In the genomic region with DNA sequence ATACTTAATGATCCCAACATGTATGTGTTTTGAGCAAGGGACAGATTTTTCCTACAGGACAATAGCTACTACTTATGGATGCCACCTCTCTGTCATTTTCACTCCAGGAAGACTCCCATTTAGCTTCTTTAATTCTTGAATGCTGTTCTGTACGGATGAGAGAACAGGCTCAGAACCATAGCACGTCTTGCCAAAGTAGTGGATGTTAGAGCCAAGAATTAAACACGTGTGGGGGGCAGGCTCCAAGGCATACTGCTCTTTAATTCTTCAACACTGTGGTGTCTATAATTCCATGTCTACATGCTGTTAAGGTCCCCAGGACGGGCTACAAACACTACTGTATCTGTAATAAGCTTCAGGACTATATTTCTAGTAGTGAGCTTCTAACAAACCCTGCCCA, we compare ENCODE assay signal across 23 mouse cellular contexts.
A peak's percentile ranks its signal among the peaks of the same experiment; 100 is the strongest.
DNase-seq lines count a peak whose midpoint lies in the region; ATAC-seq lines count a peak whose summit lies in the region.
"Had no signal": no experiment of that assay in that cellular context is flagged by ENCODE, and none has a peak within 500 bp of the region (broad histone marks: within the 10 kb centered on the region; RNA-seq: fewer than 3 reads in every experiment).

No protein-coding gene starts in this region.

- no peak for DNase-seq in forebrain, embryonic 10.5 days (ENCODE audit: extremely low spot score, low spot score)
- DNase-seq in heart, adult 11 months = peak; percentile 49
- DNase-seq in heart, embryonic 10.5 days (ENCODE audit: low spot score) = no peak
- DNase-seq in Muller cell, postnatal 12 days (ENCODE audit: inconsistent ontology term) = peak; percentile 32
- no peak for DNase-seq in right cerebral cortex, postnatal 14 days
- DNase-seq: adrenal gland, adult 2 months; adrenal gland, postnatal 25 days; cerebellum, adult 11-12 months; cerebellum, adult 9-10 months; cerebellum, postnatal 36 days; gastrocnemius, adult 2 months; gastrocnemius, postnatal 25 days; heart, adult 18-20 months; heart, postnatal 14 days; kidney, adult 11 months; kidney, adult 9 months had no signal

- no peaks in the 10 kb centered on the region for H3K36me3 ChIP-seq in forebrain, embryonic 13.5 days (ENCODE audit: poor library complexity, severe bottlenecking)
- H3K36me3 ChIP-seq in forebrain, embryonic 10.5 days (replicated peaks) = no peaks in the 10 kb centered on the region
- no peaks in the 10 kb centered on the region for H3K36me3 ChIP-seq in heart, embryonic 10.5 days
- H3K36me3 ChIP-seq in forebrain, embryonic 16.5 days (ENCODE audit: control insufficient read depth, insufficient read depth) = no peaks in the 10 kb centered on the region
- H3K36me3 ChIP-seq: embryonic facial prominence, embryonic 13.5 days; heart, embryonic 15.5 days; hindbrain, embryonic 15.5 days had no signal

- H3K4me3 ChIP-seq in forebrain, embryonic 13.5 days = no peak overlapping the region
- H3K4me3 ChIP-seq in forebrain, embryonic 10.5 days = no peak overlapping the region
- no peak overlapping the region for H3K4me3 ChIP-seq in heart, embryonic 10.5 days
- H3K4me3 ChIP-seq in forebrain, embryonic 16.5 days (replicated peaks; ENCODE audit: low read length) = no peak overlapping the region
- H3K4me3 ChIP-seq: embryonic facial prominence, embryonic 13.5 days; gastrocnemius, adult 2 months; heart, embryonic 15.5 days; hindbrain, embryonic 15.5 days had no signal

- no peaks in the 10 kb centered on the region for H3K9me3 ChIP-seq in forebrain, embryonic 13.5 days (replicated peaks)
- H3K9me3 ChIP-seq in forebrain, embryonic 10.5 days = no peaks in the 10 kb centered on the region
- H3K9me3 ChIP-seq in heart, embryonic 10.5 days = no peaks in the 10 kb centered on the region
- no peaks in the 10 kb centered on the region for H3K9me3 ChIP-seq in forebrain, embryonic 16.5 days (ENCODE audit: control insufficient read depth, low read length)
- H3K9me3 ChIP-seq: embryonic facial prominence, embryonic 13.5 days; heart, embryonic 15.5 days; hindbrain, embryonic 15.5 days had no signal

- H3K9ac ChIP-seq in forebrain, embryonic 13.5 days = no peak overlapping the region
- H3K9ac ChIP-seq in forebrain, embryonic 16.5 days (replicated peaks; ENCODE audit: low read depth, low read length) = no peak overlapping the region
- H3K9ac ChIP-seq: embryonic facial prominence, embryonic 13.5 days; heart, embryonic 15.5 days; hindbrain, embryonic 15.5 days had no signal

- H3K27ac ChIP-seq in forebrain, embryonic 13.5 days = no peak overlapping the region
- H3K27ac ChIP-seq in forebrain, embryonic 10.5 days = no peak overlapping the region
- no peak overlapping the region for H3K27ac ChIP-seq in heart, embryonic 10.5 days
- H3K27ac ChIP-seq in forebrain, embryonic 16.5 days (ENCODE audit: low read length) = no peak overlapping the region
- H3K27ac ChIP-seq: embryonic facial prominence, embryonic 13.5 days; gastrocnemius, adult 2 months; heart, embryonic 15.5 days; hindbrain, embryonic 15.5 days had no signal

- H3K27me3 ChIP-seq in forebrain, embryonic 13.5 days = no peaks in the 10 kb centered on the region
- H3K27me3 ChIP-seq in forebrain, embryonic 10.5 days (ENCODE audit: poor library complexity, severe bottlenecking) = no peaks in the 10 kb centered on the region
- H3K27me3 ChIP-seq in heart, embryonic 10.5 days (ENCODE audit: insufficient read depth, poor library complexity, severe bottlenecking) = no peaks in the 10 kb centered on the region
- H3K27me3 ChIP-seq in forebrain, embryonic 16.5 days (replicated peaks; ENCODE audit: control insufficient read depth, insufficient read depth, low read length) = no peaks in the 10 kb centered on the region
- H3K27me3 ChIP-seq: embryonic facial prominence, embryonic 13.5 days; heart, embryonic 15.5 days; hindbrain, embryonic 15.5 days; Patski had no signal

- ATAC-seq in forebrain, embryonic 13.5 days = peak; percentile 65
- ATAC-seq in forebrain, embryonic 16.5 days = peak; percentile 65
- ATAC-seq: Patski had no signal

- H3K4me1 ChIP-seq in forebrain, embryonic 13.5 days = peaks cover 22% of the 10 kb centered on the region
- peaks cover 23% of the 10 kb centered on the region for H3K4me1 ChIP-seq in forebrain, embryonic 10.5 days
- no peaks in the 10 kb centered on the region for H3K4me1 ChIP-seq in heart, embryonic 10.5 days
- H3K4me1 ChIP-seq in forebrain, embryonic 16.5 days (replicated peaks; ENCODE audit: control insufficient read depth, insufficient read depth, low read length) = peaks cover 7% of the 10 kb centered on the region; the same call in 1 of the 2 replicates
- H3K4me1 ChIP-seq: embryonic facial prominence, embryonic 13.5 days; heart, embryonic 15.5 days; hindbrain, embryonic 15.5 days had no signal

- WGBS in forebrain, embryonic 13.5 days = 49% methylated on average over 4 of the region's 4 CpGs
- WGBS in forebrain, embryonic 10.5 days = 81% methylated on average over 4 of the region's 4 CpGs
- WGBS in heart, embryonic 10.5 days = 73% methylated on average over 4 of the region's 4 CpGs
- 26% methylated on average over 4 of the region's 4 CpGs for WGBS in forebrain, embryonic 16.5 days

- no peak overlapping the region for H3K4me2 ChIP-seq in forebrain, embryonic 13.5 days
- no peak overlapping the region for H3K4me2 ChIP-seq in forebrain, embryonic 16.5 days (ENCODE audit: low read length)
- H3K4me2 ChIP-seq: embryonic facial prominence, embryonic 13.5 days; heart, embryonic 11.5 days; heart, embryonic 15.5 days; hindbrain, embryonic 15.5 days had no signal

Comparison
In these comparisons a context has a peak if more than half of its experiments do, and no peak if none do; other contexts are left out.
1. DNase-seq: peak in heart, adult 11 months (single experiment) and Muller cell, postnatal 12 days (single experiment); none in forebrain, embryonic 10.5 days (single experiment), heart, embryonic 10.5 days (single experiment) and right cerebral cortex, postnatal 14 days (single experiment).